Mouse (Mus musculus) midbrain, embryonic 13.5 days (tissue): Measurements from ENCODE around the gene Doxl2. TPM values are rescaled to one million over a fixed set of nuclear protein-coding genes. Genes with fewer than 3 reads are reported as not detected.
"Not testable (repeated sequence)": the region's sequence is repeated elsewhere in the genome, so short reads cannot be mapped to it uniquely, and the experiment has no call there.

ENCODE experiments used
- ATAC-seq: fragments of 200-750 bp; cut with Nextera tagmentation; 2 replicates; pipeline ENCODE4 v1.8.0; 2017; ENCODE audit warnings: mild to moderate bottlenecking, moderate TSS enrichment, moderate library complexity
- H3K27ac ChIP-seq: fragments of 300-500 bp; sonication (generic); 2 replicates; pipeline ENCODE4 v1.5.1; 2015; ENCODE audit warnings: inconsistent platforms, mild to moderate bottlenecking, moderate library complexity
- H3K27me3 ChIP-seq: fragments of 300-500 bp; sonication (generic); 2 replicates; pipeline ENCODE4 v1.6.1; 2015; ENCODE audit warnings: mild to moderate bottlenecking, inconsistent platforms
- H3K36me3 ChIP-seq: fragments of 300-500 bp; sonication (generic); 2 replicates; pipeline ENCODE4 v1.6.1; 2015; ENCODE audit warnings: mild to moderate bottlenecking, inconsistent platforms
- H3K4me1 ChIP-seq: fragments of 300-500 bp; sonication (generic); replicated peaks from 2 replicates; pipeline ENCODE4 v1.6.1; 2015; ENCODE audit warnings: inconsistent platforms
- H3K4me2 ChIP-seq: fragments of 300-500 bp; sonication (generic); replicated peaks from 2 replicates; pipeline ENCODE4 v1.6.1; 2015; ENCODE audit warnings: moderate library complexity, mild to moderate bottlenecking, inconsistent platforms
- H3K4me3 ChIP-seq: fragments of 300-500 bp; sonication (generic); replicated peaks from 2 replicates; pipeline ENCODE4 v1.5.1; 2015; ENCODE audit warnings: mild to moderate bottlenecking, inconsistent platforms
- H3K9ac ChIP-seq: fragments of 300-500 bp; sonication (generic); replicated peaks from 2 replicates; pipeline ENCODE4 v1.6.1; 2015; ENCODE audit warnings: mild to moderate bottlenecking, inconsistent platforms
- H3K9me3 ChIP-seq: fragments of 300-500 bp; sonication (generic); 2 replicates; pipeline ENCODE4 v1.6.1; 2016; ENCODE audit warnings: mild to moderate bottlenecking, inconsistent platforms
- WGBS: fragments of 180-500 bp; shearing (Covaris S2); methylation state at CpG from one replicate; pipeline ENCODE4 v1.1.7; 2015; 5-methylcytosine and 5-hydroxymethylcytosine counted together
- polyA plus RNA-seq: library from polyadenylated mRNA; unstranded; fragments of >200 nt; fragmentation: Nextera tagmentation; extraction: Ambion mirVana; gene quantifications from 2 replicates; pipeline ENCODE4 v1.2.1, GENCODE M21; 2015

The Doxl2 gene
- not detected in 2 replicates for polyA plus RNA-seq

DNA sequence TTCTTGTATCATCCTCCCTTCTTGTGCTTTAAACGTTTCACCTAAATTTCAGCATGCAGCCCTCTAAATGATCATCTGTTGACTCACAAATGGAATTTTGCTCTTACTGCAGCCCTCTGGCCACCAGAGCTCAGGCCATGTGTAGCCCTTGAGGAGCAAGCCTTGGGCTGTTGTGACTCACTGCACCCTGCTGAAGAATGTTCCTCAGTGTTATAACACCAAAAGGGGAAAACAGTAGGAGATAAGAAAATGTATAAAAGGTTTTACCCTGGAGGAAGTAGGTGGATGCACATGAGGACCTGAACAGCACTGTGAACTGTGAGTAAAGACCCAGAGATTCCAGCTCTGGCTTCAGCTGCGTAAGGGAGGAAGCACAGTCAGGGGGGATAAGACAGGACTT lies at the start of gene Doxl2:
Gene Doxl2, plus strand, starts transcription at position 301 of the 400 bp plus-strand sequence.
- no peak within 1 kb of the TSS for H3K4me2 ChIP-seq
- H3K36me3 ChIP-seq = no peaks in the 10 kb centered on the region
- no peak within 1 kb of the TSS for H3K9ac ChIP-seq
- 93% methylated on average over 2 of the region's 2 CpGs for WGBS
- ATAC-seq = no peak
- H3K9me3 ChIP-seq = no peaks in the 10 kb centered on the region
- no peaks in the 10 kb centered on the region for H3K27me3 ChIP-seq
- H3K4me3 ChIP-seq = no peak within 1 kb of the TSS
- no peak within 1 kb of the TSS for H3K27ac ChIP-seq
- H3K4me1 ChIP-seq = no peaks in the 10 kb centered on the region

DNA sequence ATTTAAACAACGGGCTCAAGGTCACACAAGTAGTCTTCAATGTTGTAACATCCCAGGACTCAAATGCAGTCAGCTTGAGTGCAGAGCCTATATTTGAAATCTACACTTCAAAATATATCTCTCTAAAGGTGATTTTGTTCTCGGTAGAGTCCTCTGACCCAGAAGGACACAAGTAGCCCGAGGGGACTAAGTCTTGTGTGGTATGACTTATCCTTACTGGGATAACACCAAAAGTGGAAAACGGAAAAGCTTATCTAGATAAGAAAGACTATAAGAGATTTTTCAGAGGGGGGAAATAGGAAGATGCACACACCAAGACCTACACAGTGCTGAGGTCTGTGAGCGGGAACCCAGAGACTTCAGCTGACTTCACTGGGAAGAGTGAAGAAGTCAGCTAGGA lies 45.2 kb upstream of the Doxl2 start, which contains the start of gene 1600015I10Rik:
Gene 1600015I10Rik, plus strand, starts transcription at position 301 of the 400 bp plus-strand sequence.
- Histone ChIP-seq H3K4me2 (no peak within 1 kb of the TSS), H3K9ac (no peak within 1 kb of the TSS), H3K4me1 (no peaks in the 10 kb centered on the region), H3K36me3 (no peaks in the 10 kb centered on the region), H3K9me3 (no peaks in the 10 kb centered on the region), H3K4me3 (no peak within 1 kb of the TSS), H3K27ac (no peak within 1 kb of the TSS), H3K27me3 (no peaks in the 10 kb centered on the region)
- ATAC-seq = no peak
- WGBS = 92% methylated on average over 5 of the region's 5 CpGs

DNA sequence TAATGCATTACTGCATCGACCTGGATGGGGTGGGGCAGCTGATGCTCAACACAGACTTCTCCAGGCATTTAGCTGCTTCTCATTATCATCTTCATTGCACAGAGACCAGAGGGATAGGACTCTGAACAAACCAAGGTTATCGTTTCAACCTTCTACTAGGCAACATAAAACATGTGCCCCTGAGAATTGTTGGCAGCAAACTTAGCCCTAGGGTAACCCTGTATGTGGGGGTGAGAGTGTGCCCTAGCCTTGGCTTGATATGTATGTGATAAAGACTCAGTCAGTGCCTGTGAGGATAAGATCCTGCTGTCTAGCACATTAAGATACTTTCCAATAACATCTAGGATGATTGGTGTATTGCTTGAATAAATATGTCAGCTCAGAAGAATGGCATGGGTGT lies 25.2 kb upstream of the Doxl2 start:
- Histone ChIP-seq H3K4me1 (no peaks in the 10 kb centered on the region), H3K27ac (no peak overlapping the region), H3K4me2 (no peak overlapping the region), H3K4me3 (no peak overlapping the region), H3K36me3 (no peaks in the 10 kb centered on the region), H3K9ac (no peak overlapping the region), H3K9me3 (no peaks in the 10 kb centered on the region), H3K27me3 (no peaks in the 10 kb centered on the region)
- ATAC-seq = no peak
- WGBS = 76% methylated on average over 2 of the region's 2 CpGs

DNA sequence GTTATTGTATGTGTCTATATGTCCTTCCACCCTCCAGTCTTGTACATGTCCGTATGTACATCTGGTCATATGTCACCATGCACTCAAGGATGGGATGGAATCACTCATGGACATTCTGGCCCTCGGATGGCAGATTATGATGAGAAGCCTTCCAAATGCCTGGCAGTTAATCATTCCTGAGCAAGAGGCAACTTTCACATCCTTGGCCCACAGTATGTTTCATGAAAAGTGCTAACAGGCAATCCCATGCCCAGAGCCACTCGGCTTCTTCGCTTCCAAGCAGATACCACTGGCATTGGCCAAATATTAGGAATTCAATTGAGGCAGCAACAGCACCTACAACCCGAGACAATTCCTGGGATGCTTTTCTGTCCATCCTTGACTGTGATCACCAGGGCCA lies 24.1 kb upstream of the Doxl2 start:
- no peaks in the 10 kb centered on the region for H3K4me1 ChIP-seq
- no peaks in the 10 kb centered on the region for H3K9me3 ChIP-seq
- WGBS = 85% methylated on average over 5 of the region's 5 CpGs
- no peak overlapping the region for H3K4me2 ChIP-seq
- ATAC-seq = no peak
- no peak overlapping the region for H3K4me3 ChIP-seq
- no peaks in the 10 kb centered on the region for H3K36me3 ChIP-seq
- no peaks in the 10 kb centered on the region for H3K27me3 ChIP-seq
- H3K27ac ChIP-seq = no peak overlapping the region
- no peak overlapping the region for H3K9ac ChIP-seq

DNA sequence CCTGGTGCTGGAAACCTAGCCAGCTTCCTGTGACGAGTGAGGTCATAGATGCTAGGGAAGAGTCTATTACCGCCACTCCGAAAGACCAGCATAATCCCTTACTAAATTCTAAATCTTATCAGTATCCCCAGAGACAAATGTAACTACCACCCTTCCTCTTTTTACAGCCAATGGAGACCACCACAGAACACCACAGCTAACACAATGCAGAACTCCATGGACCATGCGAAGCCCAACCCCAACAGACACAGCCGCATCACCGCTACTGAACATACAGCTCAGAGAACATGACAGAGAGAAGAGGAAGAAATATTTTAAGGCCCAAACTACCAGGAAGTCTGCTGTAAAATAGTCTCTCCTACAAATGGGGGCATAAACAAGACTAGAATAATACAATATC lies 23.1 kb upstream of the Doxl2 start:
- Histone ChIP-seq H3K27me3 (no peaks in the 10 kb centered on the region), H3K36me3 (no peaks in the 10 kb centered on the region), H3K4me1 (no peaks in the 10 kb centered on the region), H3K9ac (no peak overlapping the region), H3K27ac (no peak overlapping the region), H3K4me2 (no peak overlapping the region), H3K9me3 (no peaks in the 10 kb centered on the region), H3K4me3 (no peak overlapping the region)
- ATAC-seq = no peak
- WGBS = 96% methylated on average over 6 of the region's 6 CpGs

DNA sequence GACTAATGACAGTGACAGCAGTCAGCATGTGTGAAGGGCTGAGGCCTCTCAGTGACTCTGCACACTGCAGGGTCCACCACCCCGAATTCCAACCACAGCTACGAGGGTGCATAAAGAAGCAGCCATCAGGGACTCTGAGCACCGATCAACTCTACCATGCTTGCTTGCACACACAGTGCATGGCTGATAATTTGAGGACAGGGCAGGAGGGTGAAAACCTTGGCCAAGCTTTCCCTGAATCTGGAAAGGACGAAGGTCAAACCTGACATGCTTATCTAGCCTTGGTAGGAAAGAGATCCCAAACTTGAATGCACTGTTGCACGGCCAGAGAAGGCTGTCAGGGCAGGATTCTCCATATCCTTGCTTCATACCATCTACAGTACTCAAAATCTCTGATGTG lies 21.5 kb upstream of the Doxl2 start:
- no peaks in the 10 kb centered on the region for H3K27me3 ChIP-seq
- no peak overlapping the region for H3K4me2 ChIP-seq
- H3K27ac ChIP-seq = no peak overlapping the region
- H3K36me3 ChIP-seq = no peaks in the 10 kb centered on the region
- no peaks in the 10 kb centered on the region for H3K4me1 ChIP-seq
- H3K4me3 ChIP-seq = no peak overlapping the region
- no peak overlapping the region for H3K9ac ChIP-seq
- ATAC-seq = no peak
- 85% methylated on average over 5 of the region's 5 CpGs for WGBS
- no peaks in the 10 kb centered on the region for H3K9me3 ChIP-seq

DNA sequence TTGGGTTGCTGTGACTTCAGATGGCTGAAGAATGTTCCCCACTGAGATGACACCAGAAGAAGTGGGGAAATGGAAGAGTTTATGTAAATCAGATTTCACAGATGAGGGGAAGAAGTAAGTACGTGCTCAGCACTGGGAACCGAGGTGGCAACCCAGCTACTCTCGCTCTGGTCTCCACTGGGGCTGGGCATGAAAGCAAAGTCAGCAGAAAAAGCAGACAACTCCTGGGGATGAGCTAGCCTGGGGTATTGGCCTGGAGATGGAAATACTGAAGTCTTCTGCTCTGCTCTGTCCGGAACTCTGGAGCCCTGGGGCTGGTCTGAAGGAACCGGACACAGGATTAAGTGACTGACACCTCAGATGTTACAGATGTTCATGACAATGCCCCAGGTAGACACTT lies 20.6 kb upstream of the Doxl2 start:
- H3K4me2 ChIP-seq = no peak overlapping the region
- H3K9ac ChIP-seq = no peak overlapping the region
- H3K4me3 ChIP-seq = no peak overlapping the region
- WGBS = 78% methylated on average over 5 of the region's 5 CpGs
- no peaks in the 10 kb centered on the region for H3K9me3 ChIP-seq
- no peak for ATAC-seq
- H3K36me3 ChIP-seq = no peaks in the 10 kb centered on the region
- no peaks in the 10 kb centered on the region for H3K27me3 ChIP-seq
- H3K27ac ChIP-seq = no peak overlapping the region
- no peaks in the 10 kb centered on the region for H3K4me1 ChIP-seq

DNA sequence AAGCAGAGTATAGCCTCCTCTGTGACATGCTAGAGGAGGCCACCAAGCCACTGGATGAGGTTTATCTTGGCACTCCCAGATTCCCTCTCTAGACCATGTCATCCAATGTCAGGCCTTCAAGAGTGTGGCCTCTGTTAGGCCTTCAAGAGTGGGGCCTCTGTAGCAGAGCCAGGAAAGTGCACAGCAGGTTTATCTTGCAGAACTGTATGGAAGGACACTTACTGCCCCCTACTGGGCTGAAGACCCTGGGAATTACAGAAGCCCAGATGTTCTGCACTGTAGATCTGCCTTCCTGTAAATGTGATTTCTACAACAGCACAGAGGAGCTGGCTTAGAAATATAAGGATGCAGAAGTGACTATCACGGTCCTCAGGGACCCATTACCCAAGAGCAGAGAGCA lies 19.8 kb upstream of the Doxl2 start:
- Histone ChIP-seq H3K9me3 (no peaks in the 10 kb centered on the region), H3K4me2 (no peak overlapping the region), H3K4me3 (no peak overlapping the region), H3K4me1 (no peaks in the 10 kb centered on the region), H3K27ac (no peak overlapping the region), H3K36me3 (no peaks in the 10 kb centered on the region), H3K27me3 (no peaks in the 10 kb centered on the region), H3K9ac (no peak overlapping the region)
- ATAC-seq = no peak
- WGBS = 58% methylated on average over 1 of the region's 1 CpGs

DNA sequence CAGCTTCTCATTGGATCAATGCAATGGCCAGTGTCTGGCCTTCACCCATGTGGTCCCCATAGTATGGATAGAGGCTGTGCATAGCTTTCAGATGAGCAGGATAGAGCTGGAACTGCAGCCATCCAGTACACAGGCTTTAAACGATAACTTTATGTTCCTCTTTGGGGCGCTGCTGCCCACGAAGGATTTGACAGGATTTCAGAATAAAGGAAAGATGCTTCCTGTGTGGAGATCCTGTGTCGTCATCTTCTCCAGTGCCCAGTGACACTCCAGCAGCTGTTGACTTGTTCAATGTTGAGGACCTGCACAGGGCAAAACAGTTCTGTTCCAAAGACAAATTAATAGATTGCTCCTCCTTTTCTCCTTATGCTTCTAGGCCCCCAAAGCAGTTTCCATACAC lies 18.0 kb upstream of the Doxl2 start:
- no peak overlapping the region for H3K9ac ChIP-seq
- ATAC-seq = no peak
- H3K4me1 ChIP-seq = no peaks in the 10 kb centered on the region
- H3K9me3 ChIP-seq = no peaks in the 10 kb centered on the region
- no peaks in the 10 kb centered on the region for H3K27me3 ChIP-seq
- no peak overlapping the region for H3K4me2 ChIP-seq
- H3K4me3 ChIP-seq = no peak overlapping the region
- WGBS = 94% methylated on average over 4 of the region's 4 CpGs
- no peaks in the 10 kb centered on the region for H3K36me3 ChIP-seq
- H3K27ac ChIP-seq = no peak overlapping the region

DNA sequence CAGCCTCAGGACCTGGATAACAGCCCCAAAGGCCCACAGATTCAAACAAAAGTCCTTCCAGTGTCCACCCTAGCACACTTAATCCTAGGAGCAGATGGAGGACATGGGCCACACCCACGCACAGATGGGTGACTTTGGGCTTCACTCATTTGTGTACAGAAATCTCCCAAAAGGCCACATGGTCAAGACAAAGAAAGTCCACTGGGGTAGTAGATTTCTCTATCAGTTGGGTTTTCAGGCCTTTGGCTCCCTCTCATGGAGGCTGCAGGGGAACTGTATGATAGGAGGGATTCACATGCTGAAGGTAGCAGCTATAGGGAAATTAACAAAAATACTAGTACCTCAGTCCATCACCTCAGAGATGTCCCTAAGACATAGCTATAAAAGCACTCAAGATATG lies 16.7 kb upstream of the Doxl2 start:
- Histone ChIP-seq H3K4me1 (no peaks in the 10 kb centered on the region), H3K27me3 (no peaks in the 10 kb centered on the region), H3K4me3 (no peak overlapping the region), H3K36me3 (no peaks in the 10 kb centered on the region), H3K9ac (no peak overlapping the region), H3K9me3 (no peaks in the 10 kb centered on the region), H3K4me2 (no peak overlapping the region), H3K27ac (no peak overlapping the region)
- WGBS = 52% methylated on average over 1 of the region's 1 CpGs
- ATAC-seq = no peak

DNA sequence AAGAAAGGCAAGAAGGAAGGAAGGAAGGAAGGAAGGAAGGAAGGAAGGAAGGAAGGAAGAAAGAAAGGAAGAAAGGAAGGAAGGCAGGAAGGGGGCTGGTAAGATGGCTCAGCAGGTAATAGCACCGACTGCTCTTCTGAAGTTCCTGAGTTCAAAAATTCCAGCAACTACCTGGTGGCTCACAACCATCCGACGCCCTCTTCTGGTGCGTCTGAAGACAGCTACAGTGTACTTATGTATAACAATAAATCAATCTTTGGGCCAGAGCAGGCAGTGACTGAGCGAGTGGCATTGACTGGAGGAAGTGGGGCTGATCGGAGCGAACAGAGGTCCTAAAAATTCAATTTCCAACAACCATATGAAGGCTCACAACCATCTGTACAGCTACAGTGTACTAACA lies 15.6 kb upstream of the Doxl2 start:
- not testable (repeated sequence) for H3K36me3 ChIP-seq, H3K4me3 ChIP-seq, H3K27ac ChIP-seq, H3K4me2 ChIP-seq, ATAC-seq, H3K27me3 ChIP-seq, H3K9me3 ChIP-seq, H3K9ac ChIP-seq, H3K4me1 ChIP-seq
- WGBS = 30% methylated on average over 7 of the region's 7 CpGs

DNA sequence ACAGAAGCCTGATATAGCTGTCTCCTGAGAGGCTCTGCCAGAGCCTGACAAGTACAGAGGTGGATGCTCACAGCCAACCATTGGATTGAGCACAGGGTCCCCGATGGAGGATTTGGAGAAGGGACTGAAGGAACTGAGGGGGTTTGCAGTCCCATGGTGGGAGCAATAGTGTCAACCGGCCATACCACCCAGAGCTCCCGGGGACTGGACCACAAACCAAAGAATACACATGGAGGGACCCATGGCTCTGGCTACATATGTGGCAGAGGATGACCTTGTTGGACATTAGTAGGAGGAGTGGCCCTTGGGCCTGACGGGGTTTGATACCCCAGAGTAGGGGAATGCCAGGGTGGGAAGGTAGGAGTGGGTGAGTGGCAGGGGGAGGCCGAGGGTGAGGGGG lies 8.1 kb upstream of the Doxl2 start:
- not testable (repeated sequence) for H3K9me3 ChIP-seq, H3K27ac ChIP-seq, H3K9ac ChIP-seq, H3K36me3 ChIP-seq, H3K4me2 ChIP-seq, H3K4me1 ChIP-seq, H3K27me3 ChIP-seq, ATAC-seq, H3K4me3 ChIP-seq
- WGBS = 81% methylated on average over 5 of the region's 5 CpGs

DNA sequence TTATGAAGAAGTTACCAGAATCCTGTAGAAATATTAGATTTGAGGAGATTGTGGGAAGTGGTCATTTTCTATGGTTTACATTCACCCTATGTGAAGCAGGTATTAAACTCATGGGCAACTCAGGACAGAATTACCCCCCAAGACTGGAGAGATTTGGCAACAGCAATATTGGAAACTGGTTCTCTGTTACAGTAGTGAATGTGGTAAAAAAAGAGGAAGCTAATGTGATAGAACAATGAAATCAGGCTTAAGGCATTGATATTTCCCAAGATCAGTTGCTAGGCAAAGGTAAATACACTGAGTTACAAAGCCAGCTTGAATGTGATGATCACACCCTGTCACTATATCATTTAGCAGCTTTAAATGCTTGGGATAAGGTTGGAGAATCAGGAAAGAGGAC lies 6.9 kb upstream of the Doxl2 start:
- H3K9ac ChIP-seq = no peak overlapping the region
- no peak for ATAC-seq
- no peak overlapping the region for H3K27ac ChIP-seq
- H3K4me3 ChIP-seq = no peak overlapping the region
- no peak overlapping the region for H3K4me2 ChIP-seq
- H3K4me1 ChIP-seq = no peaks in the 10 kb centered on the region
- H3K9me3 ChIP-seq = no peaks in the 10 kb centered on the region
- H3K27me3 ChIP-seq = no peaks in the 10 kb centered on the region
- no peaks in the 10 kb centered on the region for H3K36me3 ChIP-seq
